Mouse (Mus musculus) thymus, postnatal 0 days (tissue): ENCODE measurements at regions not wholly inside any gene's neighbourhood (a gene's known extent, or its start where the extent isn't known, plus 50 kb on each side); places are given as distances from the start of the nearest gene placed in this dataset. TPM values are rescaled to one million over a fixed set of nuclear protein-coding genes. Genes with fewer than 3 reads are reported as not detected.

Experiments
- microRNA-seq: library from miRNA; unstranded; fragments of <30 nt; microRNA quantifications from one replicate; pipeline ENCODE4, GENCODE M21; 2016; ENCODE audit warnings: borderline number of aligned reads

Small RNA genes lying in the stretch of these regions (microRNA-seq; reads per million reads assigned to microRNA genes)
- gene Gm23881: not detected
